Mouse (Mus musculus) B cell, adult (primary cell): ENCODE measurements around the gene Iqsec1. TPM values are rescaled to one million over a fixed set of nuclear protein-coding genes. Genes with fewer than 3 reads are reported as not detected.

ENCODE experiments used
- total RNA-seq: library from RNA; stranded (reverse); gene quantifications from 4 replicates; pipeline ENCODE4 v1.2.4, GENCODE M21; 2023; ENCODE audit not compliant: inconsistent age

The Iqsec1 gene
- 513 to 570 TPM (median 528 TPM) in 4 replicates for total RNA-seq

GRCm38 (mm10) chr6:90988648-90989317, at the start of gene Iqsec1:
Gene Iqsec1, minus strand, starts transcription at chr6:90988685.

Other genes with a start within 250 kb of the Iqsec1 start
- gene Nup210, start 128.1 kb upstream of the Iqsec1 start, total RNA-seq, result 128 to 169 TPM (median 152 TPM) in 4 replicates
- 2.6 to 3.9 TPM (median 3.1 TPM) in 4 replicates for gene Hdac11, start 168.0 kb upstream of the Iqsec1 start, total RNA-seq
- gene Fbln2, start 223.8 kb upstream of the Iqsec1 start, total RNA-seq, result 0.30 to 0.58 TPM (median 0.35 TPM) in 3 of 4 replicates, not detected in the other